Mouse (Mus musculus): ENCODE measurements around the gene Tbc1d15. TPM values are rescaled to one million over a fixed set of nuclear protein-coding genes. Genes with fewer than 3 reads are reported as not detected.

Gene Tbc1d15
- total and polyA plus RNA-seq, 3 experiments = 9.4 to 46.4 TPM; not detected in 1

DNA sequence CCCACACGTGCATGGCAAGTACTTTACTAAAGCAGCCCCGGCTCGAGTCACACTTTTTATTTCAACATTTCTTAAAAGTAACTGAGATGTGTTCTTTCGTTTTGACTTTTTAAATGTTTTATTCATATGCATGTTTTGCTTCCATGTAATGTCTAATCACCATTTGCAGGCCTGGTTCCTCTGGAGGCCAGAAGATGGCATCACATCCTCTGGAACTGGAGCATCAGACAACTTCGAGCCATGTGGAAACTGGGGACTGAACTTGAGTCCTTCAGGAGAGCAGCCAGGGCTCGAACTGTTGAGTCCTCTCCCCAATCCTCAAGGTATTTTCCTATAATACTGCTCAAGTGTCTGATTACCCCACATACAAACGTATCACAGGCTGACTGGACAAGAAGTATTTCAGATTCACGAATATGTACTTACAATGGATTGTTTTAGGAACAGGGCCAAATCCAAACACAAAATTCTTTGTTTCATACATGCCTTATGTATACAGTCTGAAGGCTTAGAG lies 10.1 kb downstream of the Tbc1d15 start:
- peak; percentile 18 for DNase-seq (ENCODE audit: low read depth, low spot score)

GRCm38 (mm10) chr10:115237931-115238330 lies 13.3 kb downstream of the Tbc1d15 start:
- no peak overlapping the region for H3K27ac ChIP-seq (ENCODE audit: control insufficient read depth, low read depth, low read length)
- H3K27me3 ChIP-seq (ENCODE audit: control insufficient read depth in 1 of 2, insufficient read depth in 2 of 2, low read length in 2 of 2) = no peaks in the 10 kb centered on the region
- H3K4me3 ChIP-seq (ENCODE audit: control insufficient read depth in 1 of 2, insufficient read depth in 1 of 2, low read depth in 2 of 2, low read length in 2 of 2) = no peak overlapping the region
- H3K9ac ChIP-seq (ENCODE audit: control insufficient read depth, low read depth, low read length, poor library complexity, severe bottlenecking) = no peak overlapping the region
- H3K36me3 ChIP-seq (ENCODE audit: control insufficient read depth in 1 of 2, insufficient read depth in 2 of 2, low read length in 2 of 2) = peaks cover 9 to 14% of the 10 kb centered on the region in 2 experiments
- no peaks in the 10 kb centered on the region for H3K9me3 ChIP-seq (replicated peaks; ENCODE audit: insufficient read depth, low read length)
- H3K79me2 ChIP-seq (ENCODE audit: control insufficient read depth, insufficient read depth, low read length, poor library complexity) = peaks cover 14% of the 10 kb centered on the region
- TF ChIP-seq E2F4 (IDR thresholded peaks at IDR 0.05; ENCODE audit: borderline replicate concordance, low read depth, low read length) = no peak
- TF ChIP-seq EP300 (IDR thresholded peaks at IDR 0.05; ENCODE audit: low read depth in 1 of 2, low read length in 2 of 2) = no peak
- TF ChIP-seq CHD1 (IDR thresholded peaks at IDR 0.05; ENCODE audit: low read depth, low read length) = no peak
- TF ChIP-seq BHLHE40 (IDR thresholded peaks at IDR 0.05; ENCODE audit: borderline replicate concordance, low read depth, low read length) = no peak
- no peak for TF ChIP-seq MYB (IDR thresholded peaks at IDR 0.05; ENCODE audit: low read depth, low read length)
- TF ChIP-seq POLR2AphosphoS5 (IDR thresholded peaks at IDR 0.05; ENCODE audit: borderline replicate concordance, low read depth, low read length) = no peak
- no peak for TF ChIP-seq SIN3A (IDR thresholded peaks at IDR 0.05; ENCODE audit: low read length)
- no peak for DNase-seq (ENCODE audit: low read depth, low spot score)
- H3K4me1 ChIP-seq (ENCODE audit: control insufficient read depth in 1 of 2, insufficient read depth in 2 of 2, low read length in 2 of 2) = peaks cover 10% of the 10 kb centered on the region in 2 experiments

More for the DNA sequence above, 10.1 kb downstream of the Tbc1d15 start:
- H3K9ac ChIP-seq (ENCODE audit: control insufficient read depth, low read depth, low read length, poor library complexity, severe bottlenecking) = no peak overlapping the region
- no peak overlapping the region for H3K4me3 ChIP-seq (ENCODE audit: control insufficient read depth in 1 of 2, insufficient read depth in 1 of 2, low read depth in 2 of 2, low read length in 2 of 2)
- peaks cover 5 to 13% of the 10 kb centered on the region in 2 experiments for H3K36me3 ChIP-seq (ENCODE audit: control insufficient read depth in 1 of 2, insufficient read depth in 2 of 2, low read length in 2 of 2)
- H3K4me1 ChIP-seq (ENCODE audit: control insufficient read depth in 1 of 2, insufficient read depth in 2 of 2, low read length in 2 of 2) = peaks cover 6 to 8% of the 10 kb centered on the region in 2 experiments
- H3K27me3 ChIP-seq (ENCODE audit: control insufficient read depth in 1 of 2, insufficient read depth in 2 of 2, low read length in 2 of 2) = no peaks in the 10 kb centered on the region
- H3K79me2 ChIP-seq (ENCODE audit: control insufficient read depth, insufficient read depth, low read length, poor library complexity) = peaks cover 39% of the 10 kb centered on the region
- TF ChIP-seq E2F4 (IDR thresholded peaks at IDR 0.05; ENCODE audit: borderline replicate concordance, low read depth, low read length) = no peak
- no peak for TF ChIP-seq CHD2 (IDR thresholded peaks at IDR 0.05; ENCODE audit: low read length)
- TF ChIP-seq CTCF (IDR thresholded peaks at IDR 0.05 in 2 of 3, conservative IDR thresholded peaks at IDR 0.05 in 1 of 3; ENCODE audit: control insufficient read depth in 1 of 3, insufficient read depth in 1 of 3, low read depth in 2 of 3, low read length in 3 of 3, poor library complexity in 1 of 3, severe bottlenecking in 1 of 3) = peak in 1 of 3 experiments; percentile 13; a peak in 1 of 6 replicates
- no peak for TF ChIP-seq JUND (IDR thresholded peaks at IDR 0.05; ENCODE audit: low read depth, low read length)
- TF ChIP-seq SMC3 (IDR thresholded peaks at IDR 0.05; ENCODE audit: low read depth, low read length) = peak; percentile 5; the same call in 1 of the 2 replicates
- H3K27ac ChIP-seq (ENCODE audit: control insufficient read depth, low read depth, low read length) = no peak overlapping the region
- no peaks in the 10 kb centered on the region for H3K9me3 ChIP-seq (replicated peaks; ENCODE audit: insufficient read depth, low read length)

DNA sequence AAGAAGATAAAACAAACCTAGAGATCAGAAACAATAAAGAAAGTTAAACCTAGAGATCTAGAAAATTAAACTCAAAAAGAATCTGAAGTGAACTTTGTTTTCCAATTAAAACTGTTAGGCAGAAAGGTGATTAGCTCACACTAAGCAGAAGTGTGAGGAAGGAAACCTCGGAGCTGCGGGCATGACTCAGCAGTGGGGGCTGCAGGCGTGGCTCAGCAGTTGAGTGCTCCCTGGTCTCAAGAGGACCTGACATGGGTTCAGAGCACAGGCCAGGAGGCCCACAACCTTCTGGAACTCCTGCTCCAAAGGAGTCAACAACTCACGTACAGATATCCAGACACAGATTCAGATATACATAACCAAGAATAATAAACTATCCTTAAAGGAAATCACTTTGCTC lies 14.5 kb downstream of the Tbc1d15 start:
- H3K79me2 ChIP-seq (ENCODE audit: control insufficient read depth, insufficient read depth, low read length, poor library complexity) = peaks cover 3% of the 10 kb centered on the region; the same call in 1 of the 2 replicates
- TF ChIP-seq ZNF384 (IDR thresholded peaks at IDR 0.05; ENCODE audit: low read depth, low read length) = no peak
- no peak for TF ChIP-seq NRF1 (IDR thresholded peaks at IDR 0.05; ENCODE audit: insufficient read depth, low read depth, low read length, poor library complexity, severe bottlenecking)
- no peak for TF ChIP-seq ELF1 (IDR thresholded peaks at IDR 0.05; ENCODE audit: low read depth, low read length)
- TF ChIP-seq SIN3A (IDR thresholded peaks at IDR 0.05; ENCODE audit: low read length) = peak; percentile 58; the same call in 1 of the 2 replicates
- 0 out of 2 replicates have a peak, but pooled peaks have one; percentile 13 for TF ChIP-seq TCF12 (IDR thresholded peaks at IDR 0.05; ENCODE audit: low read depth, low read length)
- peak; percentile 82 for TF ChIP-seq GABPA (IDR thresholded peaks at IDR 0.05; ENCODE audit: low read depth, low read length)
- peak; percentile 55 to 66; a peak in 3 of 4 replicates for TF ChIP-seq EP300 (IDR thresholded peaks at IDR 0.05; ENCODE audit: low read depth in 1 of 2, low read length in 2 of 2)
- TF ChIP-seq UBTF (IDR thresholded peaks at IDR 0.05; ENCODE audit: borderline replicate concordance, insufficient read depth, low read depth, low read length) = no peak
- TF ChIP-seq ETS1 (IDR thresholded peaks at IDR 0.05; ENCODE audit: low read depth, low read length) = peak; percentile 73; the same call in 1 of the 2 replicates
- no peak for TF ChIP-seq CHD1 (IDR thresholded peaks at IDR 0.05; ENCODE audit: low read depth, low read length)
- TF ChIP-seq POLR2A (IDR thresholded peaks at IDR 0.05; ENCODE audit: control insufficient read depth in 1 of 2, insufficient read depth in 1 of 2, low read depth in 1 of 2, low read length in 2 of 2, poor library complexity in 1 of 2) = no peak; a peak in 1 of 4 replicates
- TF ChIP-seq MAX (IDR thresholded peaks at IDR 0.05; ENCODE audit: low read length) = peak; percentile 46; the same call in 1 of the 2 replicates
- TF ChIP-seq MAFK (IDR thresholded peaks at IDR 0.05; ENCODE audit: borderline replicate concordance, low read depth, low read length) = peak; percentile 80
- peak; percentile 36; the same call in 1 of the 2 replicates for TF ChIP-seq MXI1 (IDR thresholded peaks at IDR 0.05; ENCODE audit: low read depth, low read length)
- no peak for TF ChIP-seq ZKSCAN1 (IDR thresholded peaks at IDR 0.05; ENCODE audit: low read depth, low read length)
- H3K27me3 ChIP-seq (ENCODE audit: control insufficient read depth in 1 of 2, insufficient read depth in 2 of 2, low read length in 2 of 2) = no peaks in the 10 kb centered on the region
- no peaks in the 10 kb centered on the region for H3K9me3 ChIP-seq (replicated peaks; ENCODE audit: insufficient read depth, low read length)
- H3K4me1 ChIP-seq (ENCODE audit: control insufficient read depth in 1 of 2, insufficient read depth in 2 of 2, low read length in 2 of 2) = peaks cover 10% of the 10 kb centered on the region in 2 experiments
- peaks cover 12 to 14% of the 10 kb centered on the region in 2 experiments for H3K36me3 ChIP-seq (ENCODE audit: control insufficient read depth in 1 of 2, insufficient read depth in 2 of 2, low read length in 2 of 2)
- H3K27ac ChIP-seq (ENCODE audit: control insufficient read depth, low read depth, low read length) = peak overlapping the region; percentile 56
- peak; percentile 89 for DNase-seq (ENCODE audit: low read depth, low spot score)
- H3K4me3 ChIP-seq (ENCODE audit: control insufficient read depth in 1 of 2, insufficient read depth in 1 of 2, low read depth in 2 of 2, low read length in 2 of 2) = no peak overlapping the region
- 0 out of 2 replicates have a peak overlapping the region, but pooled peaks have one; percentile 26 for H3K9ac ChIP-seq (ENCODE audit: control insufficient read depth, low read depth, low read length, poor library complexity, severe bottlenecking)

Data from MEL (cell line).